Mouse (Mus musculus): ENCODE measurements around the gene Baz1b.

GRCm38 (mm10) chr5:135251079-135251454, 64.0 kb downstream of the Baz1b start, which contains the start of gene Fzd9:
- no peak for TF ChIP-seq CTCF (IDR thresholded peaks at IDR 0.05; ENCODE audit: extremely low read depth, insufficient read length, insufficient replicate concordance, low read depth, low read length)
- no peak for TF ChIP-seq POLR2A (IDR thresholded peaks at IDR 0.05; ENCODE audit: low read depth, low read length)

All from small intestine, adult 2 months (tissue).